Mouse (Mus musculus) frontal cortex, postnatal 36 days (tissue): ENCODE results near the gene Crtc1.

Source experiments
- DNase-seq, 2 experiments: peaks; one replicate each; pipeline ENCODE4 v3.0.0; 2022; ENCODE audit warnings: low spot score in 2 of 2

Crtc1 gene

DNA sequence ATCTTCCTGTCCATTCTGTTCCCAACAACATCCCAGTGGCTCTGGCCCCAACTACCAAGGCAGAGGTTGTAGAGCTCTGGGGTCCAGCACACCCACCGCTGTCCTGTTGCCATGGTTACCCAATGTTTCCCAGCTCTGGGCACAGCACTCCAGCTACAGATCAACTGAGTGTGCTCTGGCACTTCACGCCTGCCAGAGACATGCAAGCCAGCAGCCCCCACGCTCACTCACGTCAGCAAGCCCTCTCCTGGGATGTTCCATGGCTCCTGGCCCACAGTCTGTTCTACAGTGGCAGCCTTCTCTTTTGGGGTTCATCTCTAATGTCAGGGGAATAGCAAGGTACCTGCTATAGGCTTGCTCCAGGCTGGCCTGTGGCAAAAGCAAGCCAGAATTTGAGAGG, 23.9 kb upstream of the Crtc1 start:
- DNase-seq: peak; percentile 71 to 78

GRCm38 (mm10) chr8:70462516-70462813, 23.1 kb upstream of the Crtc1 start:
- peak in 1 of 2 experiments; percentile 44 for DNase-seq

- no peak for DNase-seq
Observed at GRCm38 (mm10) chr8:70461765-70462515, 22.6 kb upstream of the Crtc1 start.

GRCm38 (mm10) chr8:70460606-70461005, 21.2 kb upstream of the Crtc1 start:
- no peak for DNase-seq

DNA sequence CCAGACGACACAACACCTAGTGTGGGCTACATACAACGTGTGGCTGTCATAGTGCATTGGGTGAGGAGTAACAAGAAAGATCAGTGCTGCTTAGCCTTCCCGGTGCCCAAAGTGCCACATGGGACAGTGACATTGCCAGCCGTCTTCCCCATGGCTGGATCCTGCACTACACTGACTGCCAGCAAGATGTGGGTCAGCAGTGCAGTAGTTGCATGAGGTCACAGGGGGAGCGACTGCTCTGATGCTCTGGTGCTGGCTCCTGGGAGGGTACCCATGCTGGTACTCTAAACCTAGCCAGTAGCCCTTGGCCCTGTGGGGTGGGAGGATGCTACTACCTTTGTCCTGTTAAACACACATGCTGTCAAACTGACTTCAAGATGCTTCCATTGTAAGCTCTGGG, 20.8 kb upstream of the Crtc1 start:
- DNase-seq: no peak

DNA sequence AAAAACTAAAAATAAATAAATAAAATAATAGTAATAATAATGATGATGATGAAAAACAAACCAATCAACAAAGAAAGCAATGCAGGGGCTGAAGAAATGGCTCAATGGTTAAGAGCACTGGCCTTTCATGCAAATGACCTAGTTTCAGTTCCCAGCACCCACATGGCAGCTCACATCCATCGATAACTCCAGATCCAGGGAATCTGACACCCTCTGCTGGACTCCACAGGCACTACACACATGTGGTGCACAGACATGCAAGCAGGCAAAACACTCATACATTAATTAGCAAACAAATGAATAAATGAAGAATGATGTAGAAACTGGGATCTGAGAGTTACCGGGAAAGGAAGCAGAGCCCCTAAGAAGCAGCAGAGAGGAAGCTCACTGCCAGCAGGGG, 20.3 kb upstream of the Crtc1 start:
- DNase-seq: no peak

- DNase-seq: no peak
Observed at GRCm38 (mm10) chr8:70458462-70458861, 19.1 kb upstream of the Crtc1 start.

DNA sequence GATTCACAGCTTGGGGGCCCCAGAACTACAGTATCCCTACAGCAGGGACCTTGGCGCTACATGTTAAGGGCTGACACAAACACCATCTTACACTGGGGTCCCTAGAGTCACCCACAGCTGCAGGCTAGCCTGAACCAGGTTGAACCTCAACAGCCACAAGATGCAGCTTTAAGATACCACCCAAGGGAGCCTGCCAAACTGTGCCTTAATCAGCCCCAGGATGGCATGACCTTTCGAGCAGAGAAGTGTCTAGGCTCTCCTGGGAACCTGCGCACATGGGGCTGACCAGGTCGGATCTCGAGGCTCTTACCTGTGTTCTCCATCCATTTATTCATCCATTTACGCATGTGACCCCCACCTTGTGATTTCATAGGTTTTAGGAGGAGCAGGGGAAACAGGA, 18.5 kb upstream of the Crtc1 start:
- DNase-seq: no peak

DNA sequence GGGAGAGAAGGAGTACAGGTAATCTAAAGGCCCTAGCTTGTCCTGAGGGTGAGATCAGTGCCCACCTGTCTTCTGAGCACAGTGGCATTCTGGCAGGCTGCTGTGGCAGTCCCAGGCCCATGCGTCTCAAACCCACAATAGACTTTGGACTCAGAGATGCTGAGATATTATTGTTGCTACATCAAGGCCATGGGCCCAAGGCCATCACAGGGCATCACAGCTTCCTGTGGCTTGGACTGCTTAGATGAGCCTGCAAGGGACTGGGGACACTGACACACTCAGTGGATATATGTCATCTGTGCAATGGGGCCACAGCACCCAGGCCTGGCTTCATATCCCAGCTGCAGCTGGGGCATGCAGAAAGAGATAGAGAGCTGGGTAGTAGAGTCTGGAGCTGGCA, 17.6 kb upstream of the Crtc1 start:
- no peak for DNase-seq

DNA sequence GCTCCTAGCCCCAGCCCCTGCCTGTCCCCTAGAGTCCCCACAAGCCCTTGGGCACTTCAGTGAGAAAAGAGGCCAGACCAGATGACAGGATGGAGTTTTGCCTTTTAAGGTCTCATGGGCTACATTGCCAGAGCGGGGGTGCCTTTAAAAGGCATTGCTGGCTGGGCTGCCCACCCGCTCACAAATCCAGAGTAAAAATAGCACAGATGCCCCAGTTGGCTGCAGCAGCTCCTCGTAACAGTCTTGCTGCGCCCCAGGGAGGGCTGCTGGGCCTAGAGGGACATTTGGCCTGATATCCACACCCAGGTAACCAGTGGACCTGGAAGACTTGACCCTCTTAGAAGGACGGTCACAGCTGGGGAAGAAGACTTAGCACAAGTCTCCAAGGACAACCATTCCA, 14.5 kb upstream of the Crtc1 start:
- peak; percentile 45 to 73 for DNase-seq

DNA sequence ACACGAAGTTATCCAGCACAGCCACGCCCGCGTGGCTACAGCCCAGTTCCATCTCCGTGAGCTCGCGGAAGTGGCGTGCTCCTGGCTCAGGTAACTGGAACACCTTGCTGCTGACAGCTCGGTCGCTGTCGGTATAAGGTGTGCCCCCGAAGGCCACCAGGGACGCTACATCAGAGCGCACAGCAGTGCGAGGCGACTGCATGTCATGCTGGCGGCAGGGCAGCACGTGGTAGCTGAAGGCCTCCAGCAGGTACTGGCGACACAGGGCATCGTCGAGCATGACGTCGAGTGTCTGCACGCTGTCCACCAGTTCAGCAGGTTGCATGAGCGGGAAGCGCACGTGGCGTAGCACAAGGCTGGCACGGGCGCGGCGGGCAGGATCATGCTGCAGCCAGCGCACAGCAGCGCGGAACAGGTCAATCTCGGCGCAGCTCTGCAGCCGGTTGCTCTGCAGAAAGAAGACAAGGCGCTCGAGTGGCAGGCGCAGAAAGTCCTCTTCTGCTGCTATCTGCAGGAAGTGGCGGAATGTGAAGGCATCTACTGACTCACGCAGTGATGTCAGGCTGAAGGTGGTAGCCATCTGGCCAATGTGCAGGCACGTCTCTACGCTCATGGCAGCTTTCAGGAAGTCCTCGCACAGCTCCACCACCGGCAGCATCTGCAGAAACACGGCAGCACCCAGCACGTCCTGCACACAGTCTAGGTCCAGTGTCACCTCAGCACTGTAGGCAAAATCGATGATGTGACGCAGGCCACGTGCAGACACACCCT, 13.0 kb upstream of the Crtc1 start:
- peak; percentile 36 to 63 for DNase-seq

DNA sequence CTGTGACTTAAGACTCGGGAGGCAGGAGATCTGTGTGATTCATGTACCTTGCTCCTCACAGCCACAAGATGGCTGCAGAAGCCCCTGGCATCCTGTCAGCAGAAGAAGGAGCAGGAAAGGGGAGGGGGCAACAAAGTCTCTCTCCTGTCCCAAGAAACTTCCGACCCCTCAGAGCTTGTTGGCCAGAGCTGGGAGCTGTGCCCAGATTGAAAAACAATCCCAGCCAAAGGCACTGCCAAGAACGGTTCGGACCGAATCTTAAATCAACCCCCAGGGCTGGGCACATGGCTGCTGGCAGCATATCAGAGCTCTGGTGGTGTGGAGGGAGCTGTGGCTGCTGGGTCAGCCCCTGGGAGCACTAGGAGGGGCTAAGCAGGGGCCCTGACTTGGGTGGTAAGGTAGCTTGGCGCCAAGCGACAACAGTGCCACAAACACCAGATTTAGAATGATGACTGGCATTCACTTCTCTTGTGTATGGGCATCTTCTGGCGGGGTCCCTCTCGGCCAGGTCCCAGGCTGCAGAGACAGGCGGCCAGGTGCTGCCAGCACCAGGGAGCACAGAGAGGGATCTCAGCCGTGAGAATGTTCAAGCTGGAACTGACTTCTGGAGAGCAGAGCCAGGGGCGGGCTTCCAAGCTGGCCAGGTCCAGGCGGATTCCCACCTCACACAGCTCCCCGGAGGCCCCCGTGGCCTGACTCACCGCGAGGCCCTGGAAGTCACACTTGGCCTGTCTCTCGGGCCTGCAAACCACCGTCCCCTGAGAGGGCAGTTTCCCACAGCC, 8.5 kb upstream of the Crtc1 start:
- DNase-seq: peak in 1 of 2 experiments; percentile 20

DNA sequence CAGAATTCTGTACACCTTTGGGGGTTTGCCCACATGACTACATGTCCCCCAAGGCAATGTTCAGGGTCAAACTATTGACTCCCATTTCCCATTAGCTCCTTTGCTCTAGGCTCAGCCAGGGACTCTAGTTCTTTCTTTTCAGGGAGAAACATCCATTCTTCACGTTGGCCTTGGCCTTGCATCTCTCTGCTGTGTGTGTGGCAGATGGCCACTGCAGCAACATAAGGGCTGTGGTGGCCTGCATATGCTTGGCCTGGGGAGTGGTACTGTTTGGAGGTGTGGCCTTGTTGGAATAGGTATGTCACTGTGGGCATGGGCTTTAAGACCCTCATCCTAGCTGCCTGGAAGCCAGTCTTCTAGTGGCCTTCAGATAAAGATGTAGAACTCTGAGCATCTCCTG, 6.6 kb upstream of the Crtc1 start:
- no peak for DNase-seq

DNA sequence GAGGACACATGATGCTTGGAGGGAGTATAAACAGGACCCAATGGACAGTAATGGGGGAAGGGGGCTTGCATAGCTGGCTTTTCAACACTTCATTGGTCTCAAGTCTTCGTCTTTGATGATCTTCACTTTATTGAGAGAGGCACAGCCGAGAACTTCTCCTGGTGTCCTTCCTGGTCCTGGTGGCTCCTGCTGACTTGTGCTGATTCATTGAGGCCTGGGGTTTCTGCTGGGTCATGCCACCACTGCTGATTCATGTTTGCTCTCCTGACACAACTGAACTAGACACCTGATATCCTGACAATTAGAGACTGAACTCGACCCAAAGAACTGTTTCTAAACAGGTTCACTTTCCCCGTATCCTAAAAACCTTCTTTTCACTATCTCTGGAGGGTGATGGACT, 3.9 kb upstream of the Crtc1 start:
- no peak for DNase-seq

- DNase-seq: no peak
Observed at GRCm38 (mm10) chr8:70441565-70441964, 2.2 kb upstream of the Crtc1 start.

- no peak for DNase-seq
Observed at GRCm38 (mm10) chr8:70440246-70440645, 867 bp upstream of the Crtc1 start.

- DNase-seq: no peak
Observed at GRCm38 (mm10) chr8:70439848-70440179, 435 bp upstream of the Crtc1 start.

DNA sequence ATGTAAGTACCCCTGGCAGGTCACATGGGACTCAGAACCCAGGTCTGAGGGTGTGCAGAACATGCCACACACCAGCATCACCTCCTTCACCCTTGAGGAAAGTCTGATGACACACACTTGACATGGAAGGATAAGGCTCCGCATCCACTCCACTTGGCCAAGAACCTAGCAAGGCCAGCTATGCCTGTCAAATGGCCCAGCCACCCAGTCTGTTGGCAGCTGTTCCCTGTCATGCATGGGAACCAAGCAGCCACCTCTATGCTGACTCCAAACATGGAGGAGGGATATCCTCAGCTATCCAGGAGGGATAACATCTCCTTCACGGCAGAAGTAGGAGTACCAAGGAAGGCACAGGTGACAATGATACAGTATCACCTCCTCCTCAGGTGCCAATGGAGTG, 956 bp downstream of the Crtc1 start:
- no peak for DNase-seq

DNA sequence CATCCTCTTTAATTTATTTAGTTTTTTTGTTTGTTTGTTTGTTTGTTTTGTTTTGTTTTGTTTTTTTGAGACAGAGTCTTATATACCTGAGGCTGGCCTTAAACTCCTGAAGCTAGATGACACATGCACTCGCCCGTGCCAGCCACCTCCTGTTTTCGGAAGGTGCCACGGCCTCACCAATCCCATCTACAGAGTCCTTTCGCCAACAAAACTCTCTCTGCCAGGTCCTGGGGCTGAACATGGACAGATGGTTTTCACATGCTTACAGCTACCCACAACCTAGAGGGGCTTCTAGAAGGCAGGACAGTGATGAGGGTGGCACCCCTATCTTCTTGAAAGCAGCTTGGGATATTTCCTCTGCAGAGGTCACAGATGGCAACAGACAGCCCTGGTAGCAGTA, 4.2 kb downstream of the Crtc1 start:
- DNase-seq: no peak

GRCm38 (mm10) chr8:70432991-70433536, 6.3 kb downstream of the Crtc1 start:
- DNase-seq: no peak

- no peak for DNase-seq
Observed at GRCm38 (mm10) chr8:70431213-70431612, 8.2 kb downstream of the Crtc1 start.

- DNase-seq: no peak
Observed at GRCm38 (mm10) chr8:70426300-70426907, 13.0 kb downstream of the Crtc1 start.
